Mouse (Mus musculus) limb, embryonic 11.5 days (tissue): Measurements from ENCODE around the gene Cdc25b. TPM values are rescaled to one million over a fixed set of nuclear protein-coding genes. Genes with fewer than 3 reads are reported as not detected.

Source experiments
- ATAC-seq: fragments of 200-750 bp; cut with Nextera tagmentation; 2 replicates; pipeline ENCODE4 v1.8.0; 2017; ENCODE audit warnings: low read depth; ENCODE audit not compliant: insufficient number of reproducible peaks, low FRiP score, low TSS enrichment
- DNase-seq: peaks from one replicate; pipeline ENCODE4 v3.0.0-alpha.2; 2015; ENCODE audit warnings: low spot score
- H3K27ac ChIP-seq: fragments of 300-500 bp; sonication (generic); replicated peaks from 2 replicates; pipeline ENCODE4 v1.5.1; 2014; ENCODE audit warnings: low read depth, mild to moderate bottlenecking, low read length
- H3K27me3 ChIP-seq: fragments of 300-500 bp; sonication (generic); 2 replicates; pipeline ENCODE4 v1.6.1; 2014; ENCODE audit warnings: mild to moderate bottlenecking, low read length, mixed read lengths; ENCODE audit not compliant: control insufficient read depth, insufficient read depth
- H3K36me3 ChIP-seq: fragments of 300-500 bp; sonication (generic); 2 replicates; pipeline ENCODE4 v1.6.1; 2014; ENCODE audit warnings: mild to moderate bottlenecking, low read length, moderate library complexity, mixed read lengths; ENCODE audit not compliant: control insufficient read depth, insufficient read depth
- H3K4me1 ChIP-seq: fragments of 300-500 bp; sonication (generic); 2 replicates; pipeline ENCODE4 v1.6.1; 2014; ENCODE audit warnings: low read length, mixed read lengths; ENCODE audit not compliant: control insufficient read depth, insufficient read depth
- H3K4me2 ChIP-seq: fragments of 300-500 bp; sonication (generic); 2 replicates; pipeline ENCODE4 v1.6.1; 2014; ENCODE audit warnings: low read depth, mild to moderate bottlenecking, moderate library complexity; ENCODE audit not compliant: severe bottlenecking
- H3K4me3 ChIP-seq: fragments of 300-500 bp; sonication (generic); 2 replicates; pipeline ENCODE4 v1.5.1; 2014; ENCODE audit warnings: low read depth, low read length
- H3K9ac ChIP-seq: fragments of 300-500 bp; sonication (generic); 2 replicates; pipeline ENCODE4 v1.6.1; 2014; ENCODE audit warnings: mild to moderate bottlenecking, low read length
- H3K9me3 ChIP-seq: fragments of 300-500 bp; sonication (generic); 2 replicates; pipeline ENCODE4 v1.6.1; 2016; ENCODE audit warnings: low read length; ENCODE audit not compliant: control insufficient read depth
- WGBS: fragments of 180-500 bp; shearing (Covaris S2); extraction: QIAGEN DNeasy Blood & Tissue Kit; methylation state at CpG from one replicate; pipeline ENCODE4 v1.1.7; 2014; 5-methylcytosine and 5-hydroxymethylcytosine counted together
- polyA plus RNA-seq: library from polyadenylated mRNA; unstranded; fragments of >200 nt; fragmentation: Nextera tagmentation; extraction: Ambion mirVana; gene quantifications from 2 replicates; pipeline ENCODE4 v1.2.1, GENCODE M21; 2014

The Cdc25b gene
- polyA plus RNA-seq, 1 experiment from 2014 or later: 48.7 TPM

GRCm38 (mm10) chr2:131206778-131207177, 20.0 kb downstream of the Cdc25b start, which contains the start of gene Ap5s1:
TSS of gene Ap5s1 (plus strand) at chr2:131207078.
- Histone ChIP-seq H3K27ac (no peak within 1 kb of the TSS), H3K9me3 (no peaks in the 10 kb centered on the region), H3K4me1 (0 out of 2 replicates have a peak, but pooled peaks cover 4% of the 10 kb centered on the region), H3K27me3 (no peaks in the 10 kb centered on the region), H3K4me2 (no peak within 1 kb of the TSS), H3K36me3 (no peaks in the 10 kb centered on the region), H3K9ac (no peak within 1 kb of the TSS), H3K4me3 (no peak within 1 kb of the TSS)
- 76% methylated on average over 4 of the region's 4 CpGs for WGBS
- no peak for ATAC-seq
- no peak for DNase-seq

GRCm38 (mm10) chr2:131208356-131208755, 21.6 kb downstream of the Cdc25b start:
- no peak overlapping the region for H3K4me2 ChIP-seq
- ATAC-seq (no peak), DNase-seq (no peak)
- no peaks in the 10 kb centered on the region for H3K27me3 ChIP-seq
- no peaks in the 10 kb centered on the region for H3K9me3 ChIP-seq
- H3K27ac ChIP-seq: no peak overlapping the region
- 0 out of 2 replicates have a peak, but pooled peaks cover 4% of the 10 kb centered on the region for H3K4me1 ChIP-seq
- no peak overlapping the region for H3K4me3 ChIP-seq
- H3K36me3 ChIP-seq: no peaks in the 10 kb centered on the region
- no peak overlapping the region for H3K9ac ChIP-seq
- WGBS: 95% methylated on average over 2 of the region's 2 CpGs

- 78% methylated on average over 4 of the region's 4 CpGs for WGBS
- Histone ChIP-seq H3K4me2 (peak overlapping the region; percentile 66), H3K9ac (no peak overlapping the region; the same call in 1 of the 2 replicates), H3K36me3 (no peaks in the 10 kb centered on the region), H3K27ac (no peak overlapping the region), H3K4me1 (0 out of 2 replicates have a peak, but pooled peaks cover 4% of the 10 kb centered on the region), H3K27me3 (no peaks in the 10 kb centered on the region), H3K9me3 (no peaks in the 10 kb centered on the region), H3K4me3 (peak overlapping the region; percentile 53)
- DNase-seq: no peak
- ATAC-seq: no peak
These were observed 22.5 kb downstream of the Cdc25b start for GRCm38 (mm10) chr2:131209125-131209795.

- Histone ChIP-seq H3K4me3 (peak overlapping the region; percentile 53), H3K9ac (peak overlapping the region; percentile 70), H3K4me1 (0 out of 2 replicates have a peak, but pooled peaks cover 4% of the 10 kb centered on the region), H3K9me3 (no peaks in the 10 kb centered on the region), H3K36me3 (no peaks in the 10 kb centered on the region), H3K27me3 (no peaks in the 10 kb centered on the region), H3K4me2 (peak overlapping the region; percentile 66), H3K27ac (0 out of 2 replicates have a peak overlapping the region, but pooled peaks have one; percentile 30)
- DNase-seq: peak; percentile 98
- peak; percentile 96 for ATAC-seq
- WGBS: 2% methylated on average over 50 of the region's 50 CpGs
These were observed 23.4 kb downstream of the Cdc25b start for GRCm38 (mm10) chr2:131209969-131210792.

GRCm38 (mm10) chr2:131211026-131211615, 24.4 kb downstream of the Cdc25b start:
- H3K9me3 ChIP-seq: no peaks in the 10 kb centered on the region
- peak overlapping the region; percentile 66 for H3K4me2 ChIP-seq
- H3K4me1 ChIP-seq: 0 out of 2 replicates have a peak, but pooled peaks cover 4% of the 10 kb centered on the region
- H3K9ac ChIP-seq: peak overlapping the region; percentile 44; the same call in 1 of the 2 replicates
- ATAC-seq: no peak
- H3K27ac ChIP-seq: no peak overlapping the region
- no peaks in the 10 kb centered on the region for H3K36me3 ChIP-seq
- H3K27me3 ChIP-seq: no peaks in the 10 kb centered on the region
- H3K4me3 ChIP-seq: peak overlapping the region; percentile 53
- WGBS: 76% methylated on average over 9 of the region's 9 CpGs
- DNase-seq: no peak

- Histone ChIP-seq H3K36me3 (no peaks in the 10 kb centered on the region), H3K4me1 (0 out of 2 replicates have a peak, but pooled peaks cover 4% of the 10 kb centered on the region), H3K27ac (no peak overlapping the region), H3K9ac (no peak overlapping the region), H3K27me3 (no peaks in the 10 kb centered on the region), H3K4me3 (no peak overlapping the region), H3K4me2 (no peak overlapping the region), H3K9me3 (no peaks in the 10 kb centered on the region)
- DNase-seq: no peak
- no peak for ATAC-seq
- WGBS: 86% methylated on average over 7 of the region's 7 CpGs
These were observed 27.0 kb downstream of the Cdc25b start for GRCm38 (mm10) chr2:131213773-131214172.

GRCm38 (mm10) chr2:131215941-131216858, 29.5 kb downstream of the Cdc25b start:
- Histone ChIP-seq H3K36me3 (no peaks in the 10 kb centered on the region), H3K4me2 (no peak overlapping the region), H3K9ac (no peak overlapping the region), H3K4me3 (no peak overlapping the region), H3K9me3 (no peaks in the 10 kb centered on the region), H3K4me1 (0 out of 2 replicates have a peak, but pooled peaks cover 2% of the 10 kb centered on the region), H3K27me3 (no peaks in the 10 kb centered on the region), H3K27ac (no peak overlapping the region)
- ATAC-seq: no peak
- no peak for DNase-seq
- WGBS: 84% methylated on average over 7 of the region's 7 CpGs
